Comparison of ENCODE assay signal across 23 mouse cellular contexts in the genomic region with DNA sequence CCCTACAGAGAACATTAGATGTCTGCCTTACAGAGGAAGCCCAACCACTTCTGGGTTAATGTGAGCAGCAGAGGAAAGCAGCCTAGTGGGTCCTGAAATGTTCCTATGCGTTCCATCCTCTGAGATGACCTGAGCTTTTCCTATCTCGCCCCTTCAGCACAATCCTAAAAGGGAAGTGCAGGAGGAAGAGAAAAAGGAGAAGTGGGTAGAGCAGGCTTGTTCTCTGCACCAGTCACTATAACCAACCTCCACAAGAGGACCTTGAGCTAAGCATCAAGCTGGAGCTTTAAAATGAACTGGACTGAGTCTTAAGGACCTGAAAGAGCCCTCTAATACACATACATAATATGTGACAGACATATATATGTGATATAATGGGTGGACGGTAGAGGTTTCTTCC. TPM values are rescaled to one million over a fixed set of nuclear protein-coding genes. Genes with fewer than 3 reads are reported as not detected.
DNase-seq lines count a peak whose midpoint lies in the region; ATAC-seq and TF ChIP-seq lines count a peak whose summit lies in the region.
"Had no signal": no experiment of that assay in that cellular context is flagged by ENCODE, and none has a peak within 500 bp of the region (broad histone marks: within the 10 kb centered on the region; RNA-seq: fewer than 3 reads in every experiment).

No protein-coding gene starts in this region.

- no peak overlapping the region for H3K9ac ChIP-seq in liver, adult 2 months (ENCODE audit: low read depth, low read length)
- H3K9ac ChIP-seq in liver, embryonic 12.5 days, result no peak overlapping the region
- H3K9ac ChIP-seq: embryonic facial prominence, embryonic 12.5 days; forebrain, embryonic 12.5 days; heart, embryonic 12.5 days; hindbrain, embryonic 15.5 days had no signal

- peak; percentile 17 for DNase-seq in liver, adult 2 months (ENCODE audit: extremely low read depth, low read depth, low spot score)
- no peak for DNase-seq in urinary bladder, adult 2 months (ENCODE audit: low spot score)
- no peak for DNase-seq in cerebellum, adult 18-20 months
- no peak for DNase-seq in ovary, postnatal 10 days (ENCODE audit: low spot score)
- DNase-seq: adrenal gland, postnatal 14 days; cerebellum, adult 11-12 months; cerebellum, postnatal 14 days; gastrocnemius, postnatal 10 days; heart, adult 2 months had no signal

- no peaks in the 10 kb centered on the region for H3K79me2 ChIP-seq in liver, adult 2 months (ENCODE audit: control insufficient read depth, insufficient read depth, low read length)

- TF ChIP-seq CTCF in liver, adult 2 months (IDR thresholded peaks at IDR 0.05; ENCODE audit: low read depth, low read length), result no peak

- no peaks in the 10 kb centered on the region for H3K4me1 ChIP-seq in liver, adult 2 months (ENCODE audit: control insufficient read depth, insufficient read depth, low read length)
- H3K4me1 ChIP-seq in liver, embryonic 12.5 days, result no peaks in the 10 kb centered on the region
- H3K4me1 ChIP-seq: embryonic facial prominence, embryonic 12.5 days; forebrain, embryonic 12.5 days; hindbrain, embryonic 15.5 days had no signal

- H3K27ac ChIP-seq in liver, adult 2 months (replicated peaks; ENCODE audit: insufficient read depth, low read depth, low read length), result no peak overlapping the region
- no peak overlapping the region for H3K27ac ChIP-seq in liver, embryonic 12.5 days
- H3K27ac ChIP-seq: embryonic facial prominence, embryonic 12.5 days; forebrain, embryonic 12.5 days; heart, adult 2 months; hindbrain, embryonic 15.5 days had no signal

- no peak for ATAC-seq in liver, embryonic 12.5 days
- peak; percentile 100 for ATAC-seq in common myeloid progenitor, adult 5-6 weeks (replicated peaks; ENCODE audit: low read depth, poor library complexity, severe bottlenecking)
- peak; percentile 96 for ATAC-seq in megakaryocyte progenitor cell, adult 5-6 weeks (replicated peaks; ENCODE audit: poor library complexity)
- ATAC-seq: activated CD4-positive, CD25-positive, alpha-beta regulatory T cell, adult 4 months; forebrain, embryonic 16.5 days; intestine, embryonic 16.5 days had no signal

- no peak overlapping the region for H3K4me3 ChIP-seq in liver, adult 2 months (ENCODE audit: insufficient read depth, low read depth, low read length)
- no peak overlapping the region for H3K4me3 ChIP-seq in liver, embryonic 12.5 days
- H3K4me3 ChIP-seq: embryonic facial prominence, embryonic 12.5 days; forebrain, embryonic 12.5 days; heart, adult 2 months; heart, embryonic 12.5 days; hindbrain, embryonic 15.5 days had no signal

- no peaks in the 10 kb centered on the region for H3K27me3 ChIP-seq in liver, adult 2 months (ENCODE audit: control insufficient read depth, insufficient read depth, low read length)
- H3K27me3 ChIP-seq in liver, embryonic 12.5 days (replicated peaks), result no peaks in the 10 kb centered on the region
- H3K27me3 ChIP-seq: embryonic facial prominence, embryonic 12.5 days; forebrain, embryonic 12.5 days; heart, embryonic 12.5 days; hindbrain, embryonic 15.5 days had no signal

- TF ChIP-seq POLR2A in liver, adult 2 months (IDR thresholded peaks at IDR 0.05; ENCODE audit: extremely low read depth, insufficient read depth, low read length), result no peak

- no peak overlapping the region for H3K4me2 ChIP-seq in liver, embryonic 12.5 days
- H3K4me2 ChIP-seq: embryonic facial prominence, embryonic 12.5 days; forebrain, embryonic 12.5 days; heart, embryonic 12.5 days; hindbrain, embryonic 15.5 days had no signal

- no peaks in the 10 kb centered on the region for H3K36me3 ChIP-seq in liver, adult 2 months (ENCODE audit: control insufficient read depth, insufficient read depth, low read length)
- no peaks in the 10 kb centered on the region for H3K36me3 ChIP-seq in liver, embryonic 12.5 days
- H3K36me3 ChIP-seq: embryonic facial prominence, embryonic 12.5 days; forebrain, embryonic 12.5 days; heart, embryonic 12.5 days; hindbrain, embryonic 15.5 days had no signal

- 72% methylated on average over 3 of the region's 3 CpGs for WGBS in liver, adult 2 months
- WGBS in liver, embryonic 12.5 days (ENCODE audit: insufficient replicate concordance), result 46% methylated on average over 3 of the region's 3 CpGs

- H3K9me3 ChIP-seq in liver, embryonic 12.5 days (replicated peaks), result no peaks in the 10 kb centered on the region
- H3K9me3 ChIP-seq: embryonic facial prominence, embryonic 12.5 days; forebrain, embryonic 12.5 days; heart, embryonic 12.5 days; hindbrain, embryonic 15.5 days had no signal

RNA-seq across cellular contexts. Expression of gene Plcl1, which starts 13.2 kb away (rescaled TPM):
- total RNA-seq in liver, adult 2 months (2014; rRNA removed), result 0.60 and 0.65 TPM in 2 replicates
- polyA plus RNA-seq in liver, adult 2 months (2012; rRNA removed), result 0.04 and 0.09 TPM in 2 replicates
- polyA plus RNA-seq in liver, embryonic 12.5 days (2016; fragmentation: Nextera tagmentation; extraction: Ambion mirVana), result 0.25 and 0.37 TPM in 2 replicates
- 0.05 TPM in 1 of 2 replicates, not detected in the other for total RNA-seq in common myeloid progenitor, adult 5-6 weeks (2017)
- total RNA-seq in megakaryocyte progenitor cell, adult 5-6 weeks (2015), result 0.12 and 0.42 TPM in 2 replicates
- not detected in 2 replicates for total RNA-seq in megakaryocyte progenitor cell, adult 5-6 weeks (2017)
- polyA plus RNA-seq in urinary bladder, adult 2 months (2012; rRNA removed), result 6.7 and 9.2 TPM in 2 replicates

RNA-seq across cellular contexts. Expression of gene Boll, which starts 55.7 kb away (rescaled TPM):
- total RNA-seq in liver, adult 2 months (2014; rRNA removed), result 0.20 TPM in 1 of 2 replicates, not detected in the other
- not detected in 2 replicates for polyA plus RNA-seq in liver, adult 2 months (2012; rRNA removed)
- polyA plus RNA-seq in liver, embryonic 12.5 days (2016; fragmentation: Nextera tagmentation; extraction: Ambion mirVana), result 0.35 and 0.37 TPM in 2 replicates
- 1.3 TPM in 1 of 2 replicates, not detected in the other for total RNA-seq in common myeloid progenitor, adult 5-6 weeks (2017)
- 0.07 and 0.25 TPM in 2 replicates for total RNA-seq in megakaryocyte progenitor cell, adult 5-6 weeks (2015)
- total RNA-seq in megakaryocyte progenitor cell, adult 5-6 weeks (2017), result not detected in 2 replicates
- 0.07 TPM in 1 of 2 replicates, not detected in the other for polyA plus RNA-seq in urinary bladder, adult 2 months (2012; rRNA removed)
- total RNA-seq: heart, postnatal 25 days had no signal
- polyA plus RNA-seq: C2C12; cortical plate, adult 2 months; forebrain, embryonic 16.5 days; frontal cortex, adult 2 months; heart, adult 2 months had no signal
